Mouse (Mus musculus) MEL (cell line): ENCODE data around the gene Cadm4. TPM values are rescaled to one million over a fixed set of nuclear protein-coding genes. Genes with fewer than 3 reads are reported as not detected.

Experiments used
- DNase-seq: peaks from one replicate; pipeline ENCODE4 v3.0.0; 2011; ENCODE audit warnings: low read depth, low spot score
- H3K27ac ChIP-seq: 2 replicates; pipeline ENCODE4 v1.5.1; 2012; ENCODE audit warnings: low read depth, mild to moderate bottlenecking, control low read depth, low read length, moderate library complexity; ENCODE audit not compliant: control insufficient read depth
- H3K27me3 ChIP-seq, 2 experiments: fragments of 150-350 bp in 1 of 2; sonication (generic) in 1 of 2; 2 replicates each; pipeline ENCODE4 v1.6.1; 2012; ENCODE audit warnings: low read length in 2 of 2, mild to moderate bottlenecking in 2 of 2, improper control_type of control experiment in 1 of 2, moderate library complexity in 1 of 2; ENCODE audit not compliant: insufficient read depth in 2 of 2, control insufficient read depth in 1 of 2
- H3K36me3 ChIP-seq, 2 experiments: 2 replicates each; pipeline ENCODE4 v1.6.1; 2012 to 2014; ENCODE audit warnings: low read length in 2 of 2, improper control_type of control experiment in 1 of 2, inconsistent platforms in 1 of 2, mild to moderate bottlenecking in 1 of 2; ENCODE audit not compliant: insufficient read depth in 2 of 2, control insufficient read depth in 1 of 2
- H3K4me1 ChIP-seq, 2 experiments: fragments of 150-350 bp in 1 of 2; sonication (generic) in 1 of 2; 2 replicates each; pipeline ENCODE4 v1.6.1; 2012; ENCODE audit warnings: low read length in 2 of 2, improper control_type of control experiment in 1 of 2, mild to moderate bottlenecking in 1 of 2; ENCODE audit not compliant: insufficient read depth in 2 of 2, control insufficient read depth in 1 of 2
- H3K4me3 ChIP-seq, 2 experiments: fragments of 150-350 bp in 1 of 2; sonication (generic) in 1 of 2; 2 replicates each; pipeline ENCODE4 v1.5.1; 2012; ENCODE audit warnings: low read depth in 2 of 2, low read length in 2 of 2, mild to moderate bottlenecking in 2 of 2, moderate library complexity in 2 of 2, control low read depth in 1 of 2, improper control_type of control experiment in 1 of 2; ENCODE audit not compliant: control insufficient read depth in 1 of 2, insufficient read depth in 1 of 2
- H3K79me2 ChIP-seq: 2 replicates; pipeline ENCODE4 v1.6.1; 2012; ENCODE audit warnings: mild to moderate bottlenecking, low read length, moderate library complexity; ENCODE audit not compliant: control insufficient read depth, poor library complexity, insufficient read depth
- H3K9ac ChIP-seq: 2 replicates; pipeline ENCODE4 v1.6.1; 2012; ENCODE audit warnings: low read depth, mild to moderate bottlenecking, control low read depth, low read length, moderate library complexity; ENCODE audit not compliant: control insufficient read depth, poor library complexity, severe bottlenecking
- H3K9me3 ChIP-seq: fragments of 150-350 bp; sonication (generic); replicated peaks from 2 replicates; pipeline ENCODE4 v1.6.1; 2012; ENCODE audit warnings: mild to moderate bottlenecking, low read length, improper control_type of control experiment, moderate library complexity; ENCODE audit not compliant: insufficient read depth
- CHD2 ChIP-seq: IDR thresholded peaks from 2 replicates; pipeline ENCODE4 v1.6.1; 2011; ENCODE audit warnings: low read length, improper control_type of control experiment
- CTCF ChIP-seq, 3 experiments: IDR thresholded peaks in 2 of 3; conservative IDR thresholded peaks in 1 of 3; 2 replicates each; pipeline ENCODE4 v1.5.1; 2011 to 2012; ENCODE audit warnings: low read length in 3 of 3, low read depth in 2 of 3, mild to moderate bottlenecking in 2 of 3, improper control_type of control experiment in 1 of 3, inconsistent platforms in 1 of 3, mixed read lengths in 1 of 3, moderate library complexity in 1 of 3; ENCODE audit not compliant: control insufficient read depth in 1 of 3, insufficient read depth in 1 of 3, poor library complexity in 1 of 3, severe bottlenecking in 1 of 3
- E2F4 ChIP-seq: IDR thresholded peaks from 2 replicates; pipeline ENCODE4 v1.6.1; 2011; ENCODE audit warnings: low read depth, low read length, improper control_type of control experiment, borderline replicate concordance
- EP300 ChIP-seq, 2 experiments: IDR thresholded peaks; 2 replicates each; pipeline ENCODE4 v1.6.1; 2011; ENCODE audit warnings: improper control_type of control experiment in 2 of 2, low read length in 2 of 2, low read depth in 1 of 2, mild to moderate bottlenecking in 1 of 2
- GABPA ChIP-seq: IDR thresholded peaks from 2 replicates; pipeline ENCODE4 v1.6.1; 2012; ENCODE audit warnings: low read depth, mild to moderate bottlenecking, inconsistent platforms, low read length, improper control_type of control experiment, moderate library complexity
- HCFC1 ChIP-seq: IDR thresholded peaks from 2 replicates; pipeline ENCODE4 v1.6.1; 2012; ENCODE audit warnings: low read depth, mild to moderate bottlenecking, inconsistent platforms, low read length, improper control_type of control experiment, moderate library complexity
- KAT2A ChIP-seq: conservative IDR thresholded peaks from 2 replicates; pipeline ENCODE4 v1.6.1; 2012; ENCODE audit warnings: low read depth, low read length, improper control_type of control experiment, inconsistent platforms
- MEF2A ChIP-seq: IDR thresholded peaks from 2 replicates; pipeline ENCODE4 v1.6.1; 2014; ENCODE audit warnings: low read depth, mild to moderate bottlenecking, inconsistent platforms, low read length, improper control_type of control experiment; ENCODE audit not compliant: poor library complexity, insufficient replicate concordance, severe bottlenecking; ENCODE audit errors: extremely low read depth
- NELFE ChIP-seq: IDR thresholded peaks from 2 replicates; pipeline ENCODE4 v1.6.1; 2011; ENCODE audit warnings: low read depth, low read length, improper control_type of control experiment
- RAD21 ChIP-seq: IDR thresholded peaks from 2 replicates; pipeline ENCODE4 v1.6.1; 2011; ENCODE audit warnings: mild to moderate bottlenecking, low read depth, low read length, improper control_type of control experiment
- SMC3 ChIP-seq: IDR thresholded peaks from 2 replicates; pipeline ENCODE4 v1.6.1; 2011; ENCODE audit warnings: low read depth, low read length, improper control_type of control experiment
- TBP ChIP-seq: IDR thresholded peaks from 2 replicates; pipeline ENCODE4 v1.8.0; 2011; ENCODE audit warnings: low read depth, low read length, improper control_type of control experiment
- ZC3H11A ChIP-seq: IDR thresholded peaks from 2 replicates; pipeline ENCODE4 v1.6.1; 2012; ENCODE audit warnings: low read depth, mild to moderate bottlenecking, inconsistent platforms, low read length, improper control_type of control experiment
- ZKSCAN1 ChIP-seq: IDR thresholded peaks from 2 replicates; pipeline ENCODE4 v1.6.1; 2012; ENCODE audit warnings: low read depth, mild to moderate bottlenecking, inconsistent platforms, low read length, improper control_type of control experiment, moderate library complexity
- ZNF384 ChIP-seq: IDR thresholded peaks from 2 replicates; pipeline ENCODE4 v1.6.1; 2012; ENCODE audit warnings: low read depth, mild to moderate bottlenecking, inconsistent platforms, low read length, improper control_type of control experiment
- polyA plus RNA-seq, 2 experiments: library from polyadenylated mRNA; stranded (reverse) in 1 of 2; unstranded in 1 of 2; fragments of >175 nt in 1 of 2; fragments of >200 nt in 1 of 2; gene quantifications; 2 replicates each; pipeline versions ENCODE4 v1.2.1 to v1.2.4; 2012; ENCODE audit warnings: low replicate concordance in 2 of 2, low read depth in 1 of 2; ENCODE audit not compliant: insufficient read length in 2 of 2, insufficient read depth in 1 of 2, missing spikeins in 1 of 2
- total RNA-seq: library from RNA; depleted of rRNA; stranded (reverse); fragments of 300-350 nt; gene quantifications from 2 replicates; pipeline ENCODE4 v1.2.3, GENCODE M21; 2012

Cadm4 gene
- total and polyA plus RNA-seq, 3 experiments = 0.12 to 0.38 TPM; not detected in 1

DNA sequence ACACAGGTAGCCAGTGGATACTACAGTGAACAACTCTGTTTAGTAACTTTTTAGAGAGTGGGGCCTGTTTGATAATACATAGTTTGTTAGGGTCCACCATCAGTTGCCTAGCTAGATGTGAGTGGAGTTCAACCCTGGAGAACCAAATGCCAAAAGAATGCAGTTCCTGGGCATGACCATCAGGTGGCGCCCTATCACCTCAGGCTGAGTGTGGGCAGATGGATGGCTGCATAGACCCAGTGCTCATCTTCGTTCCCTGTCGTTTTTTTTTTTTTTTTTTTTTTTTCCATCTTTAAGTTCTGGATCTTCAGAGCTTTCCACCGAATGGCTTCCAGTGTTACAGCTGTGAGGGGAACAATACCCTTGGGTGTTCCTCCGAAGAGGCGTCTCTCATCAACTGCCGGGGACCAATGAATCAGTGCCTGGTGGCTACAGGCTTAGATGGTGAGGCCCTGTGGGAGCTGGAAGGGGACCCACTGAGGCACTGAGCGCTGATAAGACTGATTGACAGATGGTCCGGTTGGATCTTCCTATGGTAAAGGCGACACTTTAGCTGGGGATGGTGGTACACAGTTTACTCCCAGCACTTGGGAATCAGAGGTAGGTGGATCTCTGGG is 7.8 kb upstream of the Cadm4 start:
- H3K27me3 ChIP-seq = no peaks in the 10 kb centered on the region
- no peak overlapping the region for H3K9ac ChIP-seq
- no peaks in the 10 kb centered on the region for H3K4me1 ChIP-seq
- no peaks in the 10 kb centered on the region for H3K36me3 ChIP-seq
- DNase-seq = peak; percentile 75
- TF ChIP-seq KAT2A (no peak), RAD21 (peak; percentile 65), MEF2A (no peak), ZC3H11A (peak; percentile 36), CHD2 (no peak), ZKSCAN1 (no peak), GABPA (no peak), CTCF (IDR thresholded peaks at IDR 0.05 in 2 of 3, conservative IDR thresholded peaks at IDR 0.05 in 1 of 3; ENCODE audit: control insufficient read depth in 1 of 3, insufficient read depth in 1 of 3, low read depth in 2 of 3, low read length in 3 of 3, poor library complexity in 1 of 3, severe bottlenecking in 1 of 3) (peak; percentile 86 to 92 (median 86)), SMC3 (peak; percentile 53), ZNF384 (peak; percentile 78), EP300 (IDR thresholded peaks at IDR 0.05; ENCODE audit: low read depth in 1 of 2, low read length in 2 of 2) (no peak)
- no peak overlapping the region for H3K27ac ChIP-seq
- H3K4me3 ChIP-seq = no peak overlapping the region
- H3K9me3 ChIP-seq = no peaks in the 10 kb centered on the region
- H3K79me2 ChIP-seq = no peaks in the 10 kb centered on the region

GRCm38 (mm10) chr7:24474811-24475506 is 6.9 kb upstream of the Cadm4 start:
- no peak overlapping the region for H3K9ac ChIP-seq
- H3K79me2 ChIP-seq = no peaks in the 10 kb centered on the region
- H3K36me3 ChIP-seq = no peaks in the 10 kb centered on the region
- H3K4me1 ChIP-seq = no peaks in the 10 kb centered on the region
- no peak overlapping the region for H3K4me3 ChIP-seq
- H3K27ac ChIP-seq = no peak overlapping the region
- no peak for DNase-seq
- TF ChIP-seq RAD21 (no peak), NELFE (no peak), CTCF (IDR thresholded peaks at IDR 0.05 in 2 of 3, conservative IDR thresholded peaks at IDR 0.05 in 1 of 3; ENCODE audit: control insufficient read depth in 1 of 3, insufficient read depth in 1 of 3, low read depth in 2 of 3, low read length in 3 of 3, poor library complexity in 1 of 3, severe bottlenecking in 1 of 3) (peak in 1 of 3 experiments; percentile 42; a peak in 2 of 6 replicates), E2F4 (no peak), ZC3H11A (no peak), TBP (no peak), HCFC1 (no peak), KAT2A (no peak)
- TF ChIP-seq, all 39 proteins: peak for 1
- Histone ChIP-seq H3K9me3 (no peaks in the 10 kb centered on the region), H3K27me3 (no peaks in the 10 kb centered on the region)
